In the genomic region with DNA sequence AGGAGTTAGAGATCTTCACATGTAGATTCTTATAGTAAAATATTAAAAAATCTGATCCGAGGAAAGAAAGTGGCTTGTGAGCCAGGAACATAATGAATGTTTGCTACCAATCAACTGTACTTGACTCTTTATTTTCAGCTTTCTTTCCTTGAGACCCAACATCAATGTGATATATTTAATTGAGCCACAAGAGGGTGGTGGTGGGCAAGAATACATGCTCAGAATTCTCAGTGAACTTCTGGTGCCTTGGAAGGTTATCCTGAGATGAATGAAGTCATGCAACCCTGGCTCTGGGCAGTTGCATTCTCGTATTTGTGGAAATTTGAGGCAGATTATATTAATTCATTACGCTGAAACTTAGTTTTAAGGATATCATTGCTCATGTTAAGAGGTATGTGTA, we compare ENCODE assay signal across 14 mouse cellular contexts. TPM values are rescaled to one million over a fixed set of nuclear protein-coding genes. Genes with fewer than 3 reads are reported as not detected.
DNase-seq lines count a peak whose midpoint lies in the region; ATAC-seq and TF ChIP-seq lines count a peak whose summit lies in the region.
"Had no signal": no experiment of that assay in that cellular context is flagged by ENCODE, and none has a peak within 500 bp of the region (broad histone marks: within the 10 kb centered on the region; RNA-seq: fewer than 3 reads in every experiment).

No protein-coding gene starts in this region.

- H3K9me3 ChIP-seq in forebrain, postnatal 0 days (ENCODE audit: low read length), result no peaks in the 10 kb centered on the region
- no peaks in the 10 kb centered on the region for H3K9me3 ChIP-seq in forebrain, embryonic 11.5 days (ENCODE audit: control insufficient read depth, low read length)
- no peaks in the 10 kb centered on the region for H3K9me3 ChIP-seq in kidney, embryonic 16.5 days (ENCODE audit: low read length)
- H3K9me3 ChIP-seq: G1E; lung, embryonic 15.5 days; neural tube, embryonic 13.5 days had no signal

- ATAC-seq in forebrain, postnatal 0 days, result no peak
- ATAC-seq in forebrain, embryonic 11.5 days (replicated peaks; ENCODE audit: low FRiP score), result no peak
- no peak for ATAC-seq in kidney, embryonic 16.5 days (ENCODE audit: low FRiP score, low TSS enrichment)
- ATAC-seq: forebrain, embryonic 16.5 days had no signal

- no peaks in the 10 kb centered on the region for H3K4me1 ChIP-seq in forebrain, postnatal 0 days (ENCODE audit: insufficient read depth)
- H3K4me1 ChIP-seq in forebrain, embryonic 11.5 days (replicated peaks; ENCODE audit: control insufficient read depth, insufficient read depth, low read length), result no peaks in the 10 kb centered on the region
- H3K4me1 ChIP-seq in kidney, embryonic 16.5 days (ENCODE audit: insufficient read depth, low read length), result no peaks in the 10 kb centered on the region
- H3K4me1 ChIP-seq: lung, embryonic 15.5 days; neural tube, embryonic 13.5 days had no signal

- no peak overlapping the region for H3K4me2 ChIP-seq in forebrain, postnatal 0 days (ENCODE audit: low read depth)
- H3K4me2 ChIP-seq in forebrain, embryonic 11.5 days (ENCODE audit: low read depth, low read length, severe bottlenecking), result no peak overlapping the region
- no peak overlapping the region for H3K4me2 ChIP-seq in kidney, embryonic 16.5 days (replicated peaks; ENCODE audit: low read depth, low read length)
- H3K4me2 ChIP-seq: lung, embryonic 15.5 days; neural tube, embryonic 13.5 days had no signal

- no peak overlapping the region for H3K27ac ChIP-seq in forebrain, postnatal 0 days (ENCODE audit: low read depth, low read length)
- H3K27ac ChIP-seq in forebrain, embryonic 11.5 days (ENCODE audit: low read depth, low read length), result no peak overlapping the region
- no peak overlapping the region for H3K27ac ChIP-seq in kidney, embryonic 16.5 days (ENCODE audit: low read length)
- H3K27ac ChIP-seq: lung, embryonic 15.5 days; neural tube, embryonic 13.5 days had no signal

- peak; percentile 49 for TF ChIP-seq CTCF in forebrain, postnatal 0 days (IDR thresholded peaks at IDR 0.05; ENCODE audit: low read depth)

- 52% methylated on average over 3 of the region's 3 CpGs for WGBS in forebrain, postnatal 0 days
- 55% methylated on average over 3 of the region's 3 CpGs for WGBS in forebrain, embryonic 11.5 days
- WGBS in kidney, embryonic 16.5 days, result 50% methylated on average over 3 of the region's 3 CpGs

- no peaks in the 10 kb centered on the region for H3K27me3 ChIP-seq in forebrain, postnatal 0 days (ENCODE audit: insufficient read depth, low read length)
- no peaks in the 10 kb centered on the region for H3K27me3 ChIP-seq in forebrain, embryonic 11.5 days (ENCODE audit: control insufficient read depth, insufficient read depth, low read length)
- no peaks in the 10 kb centered on the region for H3K27me3 ChIP-seq in kidney, embryonic 16.5 days (ENCODE audit: insufficient read depth, low read length)
- H3K27me3 ChIP-seq: lung, embryonic 15.5 days; neural tube, embryonic 13.5 days had no signal

- intact Hi-C loops in left cerebral cortex, postnatal 14 days (cut with DNase I), result loop anchor here (5.0 kb wide), 1 partner anchor 250 kb away; a partner anchor contains a TSS
- intact Hi-C loops in left cerebral cortex, postnatal 4 days (cut with DNase I), result loop anchor here (10.0 kb wide), 1 partner anchor 413 kb away; no protein-coding TSS in a partner anchor

- H3K36me3 ChIP-seq in forebrain, postnatal 0 days (ENCODE audit: insufficient read depth), result no peaks in the 10 kb centered on the region
- H3K36me3 ChIP-seq in forebrain, embryonic 11.5 days (ENCODE audit: control insufficient read depth, insufficient read depth, low read length), result no peaks in the 10 kb centered on the region
- no peaks in the 10 kb centered on the region for H3K36me3 ChIP-seq in kidney, embryonic 16.5 days (ENCODE audit: insufficient read depth, low read length)
- H3K36me3 ChIP-seq: G1E; lung, embryonic 15.5 days; neural tube, embryonic 13.5 days had no signal

- peak; percentile 5 for DNase-seq in forebrain, postnatal 0 days
- no peak for DNase-seq in forebrain, embryonic 11.5 days (ENCODE audit: low spot score)
- peak; percentile 13 to 15 for DNase-seq in left cerebral cortex, postnatal 14 days (ENCODE audit: low spot score in 2 of 2)
- no peak for DNase-seq in left cerebral cortex, postnatal 4 days
- DNase-seq in CD8-positive naive resting alpha-beta T cell, adult 2 months (ENCODE audit: low read depth in 2 of 2, low spot score in 2 of 2), result peak; percentile 38 to 62
- peak; percentile 74 for DNase-seq in induced T-regulatory cell, adult 2 months (ENCODE audit: low read depth)
- no peak for DNase-seq in kidney, postnatal 25 days
- DNase-seq: adrenal gland, postnatal 36 days had no signal

- no peak overlapping the region for H3K4me3 ChIP-seq in forebrain, postnatal 0 days (ENCODE audit: low read depth, low read length)
- no peak overlapping the region for H3K4me3 ChIP-seq in forebrain, embryonic 11.5 days (ENCODE audit: low read depth, low read length)
- no peak overlapping the region for H3K4me3 ChIP-seq in kidney, embryonic 16.5 days (ENCODE audit: low read length)
- H3K4me3 ChIP-seq: lung, embryonic 15.5 days; neural tube, embryonic 13.5 days had no signal

- H3K9ac ChIP-seq in forebrain, postnatal 0 days, result no peak overlapping the region
- no peak overlapping the region for H3K9ac ChIP-seq in forebrain, embryonic 11.5 days (ENCODE audit: low read length)
- H3K9ac ChIP-seq in kidney, embryonic 16.5 days (replicated peaks; ENCODE audit: low read length), result no peak overlapping the region
- H3K9ac ChIP-seq: lung, embryonic 15.5 days; neural tube, embryonic 13.5 days had no signal

RNA-seq across cellular contexts. Expression of a gene that starts 15.9 kb away (rescaled TPM):
- 0.77 and 1.1 TPM in 2 replicates for total RNA-seq in forebrain, postnatal 0 days (2014; rRNA removed)
- polyA plus RNA-seq in forebrain, postnatal 0 days (2015; fragmentation: Nextera tagmentation; extraction: Ambion mirVana), result 3.3 and 4.0 TPM in 2 replicates
- 0.56 and 1.0 TPM in 2 replicates for polyA plus RNA-seq in forebrain, embryonic 11.5 days (2014; fragmentation: Nextera tagmentation; extraction: Ambion mirVana)
- total RNA-seq in left cerebral cortex, postnatal 14 days (2021), result under 1 TPM; 0.20 to 0.59 TPM
- total RNA-seq in left cerebral cortex, postnatal 4 days (2021), result under 1 TPM; 0.77 to 0.86 TPM
- polyA plus RNA-seq in kidney, embryonic 16.5 days (2015; fragmentation: Nextera tagmentation; extraction: Ambion mirVana), result 3.3 and 4.1 TPM in 2 replicates
- polyA plus RNA-seq: G1E had no signal

RNA-seq across cellular contexts. Expression of a gene that starts 23.4 kb away (rescaled TPM):
- total RNA-seq in forebrain, postnatal 0 days (2014; rRNA removed), result 1.2 TPM in 1 of 2 replicates, not detected in the other
- 0.58 and 2.9 TPM in 2 replicates for polyA plus RNA-seq in forebrain, postnatal 0 days (2015; fragmentation: Nextera tagmentation; extraction: Ambion mirVana)
- polyA plus RNA-seq in forebrain, embryonic 11.5 days (2014; fragmentation: Nextera tagmentation; extraction: Ambion mirVana), result 1.6 and 1.7 TPM in 2 replicates
- total RNA-seq in left cerebral cortex, postnatal 14 days (2021), result 1 to 10 TPM in 1 of 2 experiments, under 1 TPM in 1; 0.97 to 1.8 TPM
- under 1 TPM in 1 of 2 experiments, not detected in 1; 0.80 TPM for total RNA-seq in left cerebral cortex, postnatal 4 days (2021)
- polyA plus RNA-seq in kidney, embryonic 16.5 days (2015; fragmentation: Nextera tagmentation; extraction: Ambion mirVana), result 5.0 and 5.6 TPM in 2 replicates
- total RNA-seq: G1E had no signal
- polyA plus RNA-seq: G1E had no signal

RNA-seq across cellular contexts. Expression of a gene that starts 37.6 kb away (rescaled TPM):
- not detected in 2 replicates for total RNA-seq in forebrain, postnatal 0 days (2014; rRNA removed)
- 0.08 TPM in 1 of 2 replicates, not detected in the other for polyA plus RNA-seq in forebrain, postnatal 0 days (2015; fragmentation: Nextera tagmentation; extraction: Ambion mirVana)
- not detected in 2 replicates for polyA plus RNA-seq in forebrain, embryonic 11.5 days (2014; fragmentation: Nextera tagmentation; extraction: Ambion mirVana)
- not detected for total RNA-seq in left cerebral cortex, postnatal 14 days (2021)
- total RNA-seq in left cerebral cortex, postnatal 4 days (2021), result under 1 TPM; 0.10 to 0.12 TPM
- polyA plus RNA-seq in kidney, embryonic 16.5 days (2015; fragmentation: Nextera tagmentation; extraction: Ambion mirVana), result 0.07 and 0.09 TPM in 2 replicates
- total RNA-seq: left cerebral cortex, adult 18-20 months had no signal
- polyA plus RNA-seq: forebrain, embryonic 16.5 days; G1E had no signal

RNA-seq across cellular contexts. Expression of a gene that starts 52.7 kb away (rescaled TPM):
- total RNA-seq in forebrain, postnatal 0 days (2014; rRNA removed), result not detected in 2 replicates
- polyA plus RNA-seq in forebrain, postnatal 0 days (2015; fragmentation: Nextera tagmentation; extraction: Ambion mirVana), result 0.16 TPM in 1 of 2 replicates, not detected in the other
- not detected in 2 replicates for polyA plus RNA-seq in forebrain, embryonic 11.5 days (2014; fragmentation: Nextera tagmentation; extraction: Ambion mirVana)
- not detected for total RNA-seq in left cerebral cortex, postnatal 14 days (2021)
- not detected for total RNA-seq in left cerebral cortex, postnatal 4 days (2021)
- polyA plus RNA-seq in kidney, embryonic 16.5 days (2015; fragmentation: Nextera tagmentation; extraction: Ambion mirVana), result 0.41 and 1.4 TPM in 2 replicates
- total RNA-seq: G1E had no signal
- polyA plus RNA-seq: forebrain, embryonic 16.5 days; G1E had no signal

Comparison
In these comparisons a context has a peak if more than half of its experiments do, and no peak if none do; other contexts are left out.
1. DNase-seq: peak in forebrain, postnatal 0 days (single experiment), left cerebral cortex, postnatal 14 days (2 of 2), CD8-positive naive resting alpha-beta T cell, adult 2 months (2 of 2) and induced T-regulatory cell, adult 2 months (single experiment); none in forebrain, embryonic 11.5 days (single experiment), left cerebral cortex, postnatal 4 days (single experiment) and kidney, postnatal 25 days (0 of 2).